Mouse (Mus musculus): ENCODE results near the gene Cdh4.

Gene Cdh4

GRCm38 (mm10) chr2:179733141-179733831 lies 291.1 kb downstream of the Cdh4 start:
- no peak for DNase-seq (ENCODE audit: low spot score)

DNA sequence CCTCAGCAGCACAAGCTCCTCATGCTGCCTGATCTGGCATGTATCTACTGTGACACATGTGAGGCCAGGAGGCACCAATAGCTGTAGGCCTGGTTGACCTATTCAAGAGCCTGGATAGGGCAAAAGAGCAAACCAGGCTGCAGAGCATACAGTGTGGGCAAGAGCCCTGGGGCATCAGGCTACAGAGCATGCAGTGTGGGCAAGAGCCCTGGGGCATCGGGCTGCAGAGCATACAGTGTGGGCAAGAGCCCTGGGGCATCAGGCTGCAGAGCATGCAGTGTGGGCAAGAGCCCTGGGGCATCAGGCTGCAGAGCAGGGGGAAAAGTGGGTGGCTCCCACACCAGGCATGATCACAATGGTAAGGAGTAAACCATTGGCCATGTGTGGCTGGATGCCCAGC lies 300.2 kb downstream of the Cdh4 start:
- no peak for DNase-seq (ENCODE audit: low spot score)

DNA sequence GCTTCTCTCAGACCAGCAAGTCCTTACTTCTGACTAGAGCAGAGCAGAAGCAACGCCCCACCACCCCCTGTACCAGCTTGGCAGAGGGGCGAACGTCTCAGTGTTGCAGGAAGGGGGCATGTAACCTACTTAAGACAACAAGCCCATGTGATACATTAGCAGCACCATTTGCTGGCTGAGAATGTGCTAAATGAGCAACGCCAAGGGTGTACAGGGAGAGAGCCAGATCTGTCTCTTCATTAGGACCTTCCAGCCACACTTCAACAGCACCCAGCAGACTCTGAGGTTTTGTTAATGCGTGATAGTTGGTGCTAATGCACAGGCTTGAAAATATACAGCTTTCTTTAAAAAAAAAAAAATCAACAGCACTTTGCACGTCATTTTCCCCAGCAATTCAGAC lies 300.6 kb downstream of the Cdh4 start:
- DNase-seq (ENCODE audit: low spot score) = no peak

DNA sequence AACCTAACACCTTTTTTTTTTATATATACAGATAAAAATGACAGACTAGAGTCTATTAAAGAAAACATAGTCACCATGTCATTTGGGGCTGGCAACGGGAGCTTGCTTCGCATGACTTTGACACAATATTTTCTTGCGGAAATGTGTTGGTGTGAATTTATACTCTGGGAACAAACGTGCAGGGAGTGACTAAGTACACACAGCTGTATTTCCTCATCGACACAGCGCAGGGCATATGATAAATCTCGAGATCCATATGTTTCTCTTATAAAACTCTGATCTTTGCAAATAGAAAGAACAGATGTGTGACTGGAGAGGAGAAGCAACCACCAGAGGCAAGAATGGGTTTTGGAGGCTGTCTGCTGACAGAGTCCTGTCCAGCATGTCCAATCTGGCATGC lies 304.3 kb downstream of the Cdh4 start:
- no peak for DNase-seq (ENCODE audit: low spot score)

DNA sequence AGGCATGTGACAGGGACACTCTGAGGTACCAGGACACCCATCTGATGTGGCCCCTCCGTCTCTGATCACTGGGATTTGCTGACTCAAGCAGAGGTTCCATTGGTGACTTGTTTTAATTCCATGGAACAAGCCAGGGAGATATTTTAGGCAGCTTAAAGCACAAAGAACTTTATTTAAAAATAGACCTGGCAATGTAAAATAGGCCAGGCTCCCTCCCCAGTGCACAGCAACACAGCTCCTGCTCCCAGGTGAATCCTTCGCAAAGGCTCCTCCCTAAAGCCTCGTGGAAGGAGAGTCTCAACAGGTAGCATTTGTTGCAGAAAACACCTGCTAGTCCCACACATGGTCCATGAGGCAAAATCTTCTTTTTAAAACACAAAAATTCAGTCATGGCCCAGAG lies 307.2 kb downstream of the Cdh4 start:
- DNase-seq (ENCODE audit: low spot score) = no peak

DNA sequence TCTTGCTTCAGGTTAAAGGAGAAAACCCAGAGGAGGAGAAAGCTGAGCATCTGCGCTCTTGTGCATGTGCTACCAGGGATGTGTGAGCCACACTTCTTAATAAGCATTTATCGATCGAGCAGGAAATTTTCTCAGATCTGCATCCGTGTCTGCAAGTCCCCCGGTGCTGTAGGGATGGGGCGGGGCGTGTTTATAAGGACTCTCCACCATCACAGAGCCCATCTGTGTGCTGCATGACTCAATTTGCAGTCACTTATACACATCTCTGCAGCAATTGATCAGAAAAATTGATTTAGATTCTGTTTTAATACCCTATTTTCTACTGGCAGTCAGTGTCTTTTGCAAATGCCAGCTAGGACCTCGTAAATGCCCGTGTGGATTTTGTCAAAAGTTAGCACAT lies 311.6 kb downstream of the Cdh4 start:
- no peak for DNase-seq (ENCODE audit: low spot score)

DNA sequence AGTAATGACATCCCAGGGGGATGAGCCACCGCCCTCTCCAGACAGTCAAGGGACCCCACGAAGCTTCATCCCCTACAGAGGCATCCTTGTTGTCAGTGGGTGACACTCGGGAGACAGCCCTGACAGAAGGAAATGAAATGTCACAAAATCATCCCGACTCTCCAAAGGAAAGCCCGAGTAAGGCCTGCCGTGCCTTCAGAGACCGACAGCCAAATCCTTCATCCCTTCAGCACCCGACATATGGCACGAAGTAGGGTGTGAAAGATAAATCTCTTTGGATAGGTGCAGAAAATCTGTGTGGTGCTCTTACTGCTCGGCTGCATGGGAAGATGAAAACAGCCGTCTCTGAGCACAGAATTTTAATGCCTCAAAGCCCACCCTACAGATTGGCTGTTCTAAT lies 312.5 kb downstream of the Cdh4 start:
- no peak for DNase-seq (ENCODE audit: low spot score)

DNA sequence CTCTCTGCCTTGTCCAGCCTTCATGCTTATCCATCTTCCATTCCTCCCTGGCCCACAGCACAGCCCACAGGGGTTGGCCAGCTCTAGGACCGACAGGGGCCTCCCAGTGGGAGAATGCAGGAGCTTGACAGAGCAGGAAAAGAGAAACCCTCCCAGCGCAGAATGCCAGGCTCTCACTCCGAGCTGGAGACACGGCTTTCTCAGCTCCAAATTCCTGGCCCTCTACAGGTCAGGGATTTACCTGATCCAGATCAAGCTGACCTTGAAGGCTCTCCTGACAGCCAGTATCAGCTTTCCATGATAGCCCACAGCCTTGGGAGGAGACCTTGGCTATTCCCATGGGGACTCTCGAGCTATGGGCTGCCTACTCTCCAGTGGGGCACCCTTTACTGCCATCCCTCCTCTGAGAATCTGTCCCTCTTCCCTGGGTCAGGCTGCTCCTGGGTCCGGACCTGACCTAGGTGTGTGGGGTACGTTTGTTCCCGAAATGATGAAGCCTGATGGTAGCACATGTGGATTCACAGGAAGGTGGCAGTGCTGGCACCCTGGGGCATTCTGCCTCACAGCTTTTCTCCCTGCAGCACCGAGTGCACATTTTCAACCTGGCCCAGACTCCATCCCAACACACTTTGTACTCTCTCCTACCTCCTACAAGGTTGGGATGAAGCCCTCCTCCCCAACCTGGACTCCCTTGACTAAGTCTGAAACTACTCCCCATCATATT lies 319.6 kb downstream of the Cdh4 start:
- DNase-seq (ENCODE audit: low spot score) = no peak

- DNase-seq (ENCODE audit: low spot score) = no peak
Measured at GRCm38 (mm10) chr2:179762521-179763305, 320.5 kb downstream of the Cdh4 start.

DNA sequence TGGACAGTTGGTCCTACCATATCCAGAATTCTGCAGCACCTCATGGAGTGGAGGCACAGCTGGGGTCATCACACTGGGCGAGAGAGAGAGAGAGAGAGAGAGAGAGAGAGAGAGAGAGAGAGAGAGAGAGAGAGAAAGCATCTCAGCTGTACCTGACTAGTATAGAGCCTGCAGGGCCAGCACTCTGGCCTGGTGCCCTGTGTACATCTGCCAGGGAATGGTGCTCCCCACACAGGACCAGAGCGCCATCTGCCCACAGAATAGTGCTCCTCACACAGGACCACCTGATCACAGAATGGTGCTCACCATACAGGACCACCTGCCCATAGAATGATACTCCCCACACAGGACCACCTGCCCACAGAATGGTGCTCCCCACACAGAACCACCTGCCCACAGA lies 322.2 kb downstream of the Cdh4 start:
- no peak for DNase-seq (ENCODE audit: low spot score)

- no peak for DNase-seq (ENCODE audit: low spot score)
Measured at GRCm38 (mm10) chr2:179766664-179767526, 324.7 kb downstream of the Cdh4 start.

DNA sequence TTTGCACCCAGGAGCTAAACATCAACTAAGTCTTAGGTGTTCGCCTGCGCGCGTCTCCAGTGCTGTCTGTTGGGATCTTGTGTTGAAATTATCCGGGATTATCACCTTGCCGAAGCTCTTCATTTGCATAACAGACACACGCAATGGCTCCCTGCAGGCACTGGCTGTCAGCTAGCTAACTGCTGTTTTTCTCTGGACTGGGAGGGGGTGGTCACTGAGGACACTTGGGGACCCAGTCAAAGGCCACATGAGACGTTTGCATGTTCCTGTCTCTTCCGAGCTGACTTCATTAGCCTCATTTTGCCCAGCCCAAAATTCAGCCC lies 325.3 kb downstream of the Cdh4 start:
- DNase-seq (ENCODE audit: low spot score) = no peak

GRCm38 (mm10) chr2:179769137-179769536 lies 326.9 kb downstream of the Cdh4 start:
- no peak for DNase-seq (ENCODE audit: low spot score)

- DNase-seq (ENCODE audit: low spot score) = no peak
Measured at GRCm38 (mm10) chr2:179769943-179770342, 327.7 kb downstream of the Cdh4 start.

- no peak for DNase-seq (ENCODE audit: low spot score)
Measured at GRCm38 (mm10) chr2:179774440-179775110, 332.3 kb downstream of the Cdh4 start.

GRCm38 (mm10) chr2:179775999-179776705 lies 333.9 kb downstream of the Cdh4 start:
- no peak for DNase-seq (ENCODE audit: low spot score)

- DNase-seq (ENCODE audit: low spot score) = no peak
Measured at GRCm38 (mm10) chr2:179779266-179779665, 337.0 kb downstream of the Cdh4 start.

DNA sequence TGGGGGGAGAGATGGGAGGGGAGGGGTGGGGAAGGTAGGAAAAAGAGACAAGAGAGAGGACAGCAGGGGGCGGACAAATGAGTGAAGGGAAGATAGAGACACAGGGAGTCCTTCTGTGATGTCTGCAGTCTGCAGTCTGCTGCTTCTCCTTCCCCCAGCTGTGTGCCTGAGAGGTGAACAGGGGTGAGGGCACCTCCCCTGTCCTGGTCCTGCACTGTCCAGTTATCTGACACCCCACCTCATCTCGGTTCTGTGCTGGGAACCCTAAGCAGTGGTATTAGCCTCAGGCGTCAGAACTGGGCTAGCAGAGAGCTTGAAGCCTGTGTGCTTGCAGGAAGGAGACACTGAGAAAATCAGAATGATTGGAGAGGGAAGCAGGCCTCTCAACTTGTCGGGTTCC lies 338.7 kb downstream of the Cdh4 start:
- DNase-seq (ENCODE audit: low spot score) = no peak

GRCm38 (mm10) chr2:179787256-179787655 lies 345.0 kb downstream of the Cdh4 start:
- no peak for DNase-seq (ENCODE audit: low spot score)

DNA sequence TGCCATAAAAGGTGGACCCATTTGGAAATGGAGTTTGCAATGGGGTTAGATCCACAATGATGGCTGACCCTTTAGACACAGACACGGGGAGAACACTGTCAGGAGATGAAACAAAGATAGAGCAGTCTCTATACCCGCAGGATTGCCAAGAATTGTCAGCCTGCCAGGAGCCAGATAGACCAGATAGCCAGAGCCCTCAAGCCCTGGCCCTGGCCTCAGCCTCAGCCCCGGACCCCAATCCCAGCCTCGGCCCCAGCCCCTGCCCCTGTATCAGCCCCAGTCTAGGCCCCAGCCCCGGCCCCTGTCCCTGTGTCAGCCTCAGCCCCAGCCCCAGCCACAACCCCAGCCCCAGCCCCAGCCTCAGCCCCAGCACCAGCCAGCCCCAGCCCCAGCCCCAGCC lies 345.6 kb downstream of the Cdh4 start:
- DNase-seq (ENCODE audit: low spot score) = no peak

DNA sequence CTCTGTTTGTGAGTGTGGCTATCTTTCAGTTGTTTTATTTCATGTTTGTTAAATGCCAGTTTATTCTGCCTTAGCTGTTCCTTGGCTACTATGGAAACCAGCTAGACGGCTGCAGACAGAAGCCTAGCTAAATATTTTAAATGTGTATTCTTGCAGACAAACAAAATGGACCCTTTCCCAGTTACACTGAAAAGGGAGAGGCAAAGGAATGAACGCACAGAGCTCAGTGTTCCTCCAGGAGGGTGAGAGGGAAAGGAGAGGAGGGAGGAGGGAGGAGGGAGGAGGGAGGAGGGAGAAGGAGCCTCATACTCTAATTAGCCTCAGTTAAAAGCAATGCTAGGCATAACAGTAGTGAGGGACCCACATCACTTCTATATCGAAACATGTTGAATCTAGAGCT lies 348.5 kb downstream of the Cdh4 start:
- no peak for DNase-seq (ENCODE audit: low spot score)
